8 mouse cellular contexts compared by ENCODE assay signal in genomic region chr1:134741433-134741832, GRCm38 (mm10).
A peak's percentile ranks its signal among the peaks of the same experiment; 100 is the strongest.
DNase-seq lines count a peak whose midpoint lies in the region; ATAC-seq and TF ChIP-seq lines count a peak whose summit lies in the region.

No protein-coding gene starts in this region.

- DNase-seq in embryo, embryonic 9.5 days (ENCODE audit: extremely low spot score), result peak; percentile 29
- no peak for DNase-seq in embryo, embryonic 10.5 days (ENCODE audit: low spot score)
- DNase-seq in midbrain, postnatal 0 days (ENCODE audit: low spot score), result no peak
- no peak for DNase-seq in midbrain, embryonic 11.5 days (ENCODE audit: low spot score, missing footprints)
- peak; percentile 63 for DNase-seq in c-Kit-positive CD71-positive TER-119-positive erythroid progenitor cells, embryonic 14.5 days (ENCODE audit: low spot score)
- peak; percentile 27 for DNase-seq in splenic B cell, adult 2 months (ENCODE audit: low read depth, low spot score)
- no peak for DNase-seq in left cerebral cortex, adult 8-10 months (ENCODE audit: low spot score in 2 of 2)
- DNase-seq in cerebellum, adult 8-10 months, result no peak

- no peak overlapping the region for H3K27ac ChIP-seq in midbrain, postnatal 0 days (ENCODE audit: low read depth, low read length)
- no peak overlapping the region for H3K27ac ChIP-seq in midbrain, embryonic 11.5 days (ENCODE audit: low read depth, low read length)

- H3K4me1 ChIP-seq in midbrain, postnatal 0 days (ENCODE audit: insufficient read depth, low read length), result no peaks in the 10 kb centered on the region
- H3K4me1 ChIP-seq in midbrain, embryonic 11.5 days (ENCODE audit: control insufficient read depth, insufficient read depth, low read length), result no peaks in the 10 kb centered on the region

- 0 out of 2 replicates have a peak, but pooled peaks cover 2% of the 10 kb centered on the region for H3K36me3 ChIP-seq in midbrain, postnatal 0 days (ENCODE audit: insufficient read depth, low read length)
- H3K36me3 ChIP-seq in midbrain, embryonic 11.5 days (ENCODE audit: control insufficient read depth, insufficient read depth, low read length), result peaks cover 2% of the 10 kb centered on the region; the same call in 1 of the 2 replicates
- no peaks in the 10 kb centered on the region for H3K36me3 ChIP-seq in splenic B cell, adult 2 months (ENCODE audit: control insufficient read depth, insufficient read depth, low read length, poor library complexity, severe bottlenecking)

- H3K4me2 ChIP-seq in midbrain, postnatal 0 days (ENCODE audit: low read depth, low read length, poor library complexity, severe bottlenecking), result no peak overlapping the region
- no peak overlapping the region for H3K4me2 ChIP-seq in midbrain, embryonic 11.5 days

- TF ChIP-seq CTCF in midbrain, postnatal 0 days (IDR thresholded peaks at IDR 0.05), result peak; percentile 50

- 68% methylated on average over 6 of the region's 6 CpGs for WGBS in midbrain, postnatal 0 days
- 79% methylated on average over 6 of the region's 6 CpGs for WGBS in midbrain, embryonic 11.5 days

- no peaks in the 10 kb centered on the region for H3K9me3 ChIP-seq in midbrain, postnatal 0 days (ENCODE audit: low read length)
- no peaks in the 10 kb centered on the region for H3K9me3 ChIP-seq in midbrain, embryonic 11.5 days (ENCODE audit: control insufficient read depth, low read length)

- H3K9ac ChIP-seq in midbrain, postnatal 0 days (replicated peaks; ENCODE audit: low read length, poor library complexity, severe bottlenecking), result no peak overlapping the region
- H3K9ac ChIP-seq in midbrain, embryonic 11.5 days (ENCODE audit: low read length), result no peak overlapping the region

- H3K4me3 ChIP-seq in midbrain, postnatal 0 days (ENCODE audit: low read depth, low read length), result no peak overlapping the region
- H3K4me3 ChIP-seq in midbrain, embryonic 11.5 days (ENCODE audit: low read depth, low read length), result no peak overlapping the region

- ATAC-seq in midbrain, postnatal 0 days (ENCODE audit: low FRiP score), result no peak
- ATAC-seq in midbrain, embryonic 11.5 days (ENCODE audit: low FRiP score), result no peak

- H3K27me3 ChIP-seq in midbrain, postnatal 0 days (ENCODE audit: insufficient read depth, low read length), result no peaks in the 10 kb centered on the region
- H3K27me3 ChIP-seq in midbrain, embryonic 11.5 days (ENCODE audit: control insufficient read depth, insufficient read depth, low read length), result no peaks in the 10 kb centered on the region
- H3K27me3 ChIP-seq in splenic B cell, adult 2 months (ENCODE audit: control insufficient read depth, insufficient read depth, low read length, poor library complexity, severe bottlenecking), result peaks cover 1% of the 10 kb centered on the region; the same call in 1 of the 2 replicates

Comparison
In these comparisons a context has a peak if more than half of its experiments do, and no peak if none do; other contexts are left out.
1. DNase-seq: peak in embryo, embryonic 9.5 days (single experiment), c-Kit-positive CD71-positive TER-119-positive erythroid progenitor cells, embryonic 14.5 days (single experiment) and splenic B cell, adult 2 months (single experiment); none in embryo, embryonic 10.5 days (single experiment), midbrain, postnatal 0 days (single experiment), midbrain, embryonic 11.5 days (single experiment), left cerebral cortex, adult 8-10 months (0 of 2) and cerebellum, adult 8-10 months (single experiment).